Mouse (Mus musculus): ENCODE measurements around the gene Midn. TPM values are rescaled to one million over a fixed set of nuclear protein-coding genes. Genes with fewer than 3 reads are reported as not detected.

Midn gene
- polyA plus RNA-seq, 1 experiment: 67.4 TPM

GRCm38 (mm10) chr10:80139439-80139775 is 8.7 kb upstream of the Midn start:
- Histone ChIP-seq H3K4me1 (ENCODE audit: control insufficient read depth, insufficient read depth, low read length) (no peaks in the 10 kb centered on the region), H3K4me3 (ENCODE audit: low read depth, low read length) (no peak overlapping the region), H3K27ac (ENCODE audit: insufficient read depth, low read length) (0 out of 2 replicates have a peak overlapping the region, but pooled peaks have one; percentile 4), H3K9me3 (replicated peaks; ENCODE audit: control insufficient read depth, insufficient read depth, low read length, poor library complexity, severe bottlenecking) (no peaks in the 10 kb centered on the region), H3K36me3 (ENCODE audit: control insufficient read depth, insufficient read depth, low read length, poor library complexity, severe bottlenecking) (peaks cover 11% of the 10 kb centered on the region), H3K27me3 (ENCODE audit: control insufficient read depth, insufficient read depth, low read length, poor library complexity, severe bottlenecking) (no peaks in the 10 kb centered on the region), H3K9ac (ENCODE audit: low read depth, poor library complexity, severe bottlenecking) (peak overlapping the region; percentile 75; the same call in 1 of the 2 replicates)
- TF ChIP-seq EP300 (IDR thresholded peaks at IDR 0.05; ENCODE audit: insufficient read depth, low read depth, low read length): no peak
- TF ChIP-seq POLR2A (IDR thresholded peaks at IDR 0.05; ENCODE audit: insufficient read depth, low read length): no peak
- no peak for TF ChIP-seq CTCF (IDR thresholded peaks at IDR 0.05; ENCODE audit: low read depth, low read length)

- H3K36me3 ChIP-seq (ENCODE audit: control insufficient read depth, insufficient read depth, low read length, poor library complexity, severe bottlenecking): peaks cover 15% of the 10 kb centered on the region
- no peaks in the 10 kb centered on the region for H3K4me1 ChIP-seq (ENCODE audit: control insufficient read depth, insufficient read depth, low read length)
- H3K4me3 ChIP-seq (ENCODE audit: low read depth, low read length): no peak overlapping the region
- no peaks in the 10 kb centered on the region for H3K27me3 ChIP-seq (ENCODE audit: control insufficient read depth, insufficient read depth, low read length, poor library complexity, severe bottlenecking)
- no peaks in the 10 kb centered on the region for H3K9me3 ChIP-seq (replicated peaks; ENCODE audit: control insufficient read depth, insufficient read depth, low read length, poor library complexity, severe bottlenecking)
- no peak for TF ChIP-seq CTCF (IDR thresholded peaks at IDR 0.05; ENCODE audit: low read depth, low read length)
- no peak for TF ChIP-seq POLR2A (IDR thresholded peaks at IDR 0.05; ENCODE audit: insufficient read depth, low read length)
- TF ChIP-seq EP300 (IDR thresholded peaks at IDR 0.05; ENCODE audit: insufficient read depth, low read depth, low read length): no peak
- H3K27ac ChIP-seq (ENCODE audit: insufficient read depth, low read length): 0 out of 2 replicates have a peak overlapping the region, but pooled peaks have one; percentile 4
- H3K9ac ChIP-seq (ENCODE audit: low read depth, poor library complexity, severe bottlenecking): no peak overlapping the region
Measured at GRCm38 (mm10) chr10:80139975-80140665, 8.0 kb upstream of the Midn start.

GRCm38 (mm10) chr10:80140666-80141035 is 7.4 kb upstream of the Midn start, which contains the start of gene Cbarp:
TSS of gene Cbarp (minus strand) at chr10:80140835.
- no peak for TF ChIP-seq CTCF (IDR thresholded peaks at IDR 0.05; ENCODE audit: low read depth, low read length)
- TF ChIP-seq POLR2A (IDR thresholded peaks at IDR 0.05; ENCODE audit: insufficient read depth, low read length): no peak
- no peak for TF ChIP-seq EP300 (IDR thresholded peaks at IDR 0.05; ENCODE audit: insufficient read depth, low read depth, low read length)
- H3K27me3 ChIP-seq (ENCODE audit: control insufficient read depth, insufficient read depth, low read length, poor library complexity, severe bottlenecking): no peaks in the 10 kb centered on the region
- no peaks in the 10 kb centered on the region for H3K4me1 ChIP-seq (ENCODE audit: control insufficient read depth, insufficient read depth, low read length)
- peak within 1 kb of the TSS; percentile 4; the same call in 1 of the 2 replicates for H3K27ac ChIP-seq (ENCODE audit: insufficient read depth, low read length)
- H3K36me3 ChIP-seq (ENCODE audit: control insufficient read depth, insufficient read depth, low read length, poor library complexity, severe bottlenecking): peaks cover 17% of the 10 kb centered on the region
- peak within 1 kb of the TSS; percentile 48 for H3K9ac ChIP-seq (ENCODE audit: low read depth, poor library complexity, severe bottlenecking)
- H3K4me3 ChIP-seq (ENCODE audit: low read depth, low read length): peak within 1 kb of the TSS; percentile 59
- H3K9me3 ChIP-seq (replicated peaks; ENCODE audit: control insufficient read depth, insufficient read depth, low read length, poor library complexity, severe bottlenecking): no peaks in the 10 kb centered on the region

GRCm38 (mm10) chr10:80141243-80141642 is 6.8 kb upstream of the Midn start:
- TF ChIP-seq EP300 (IDR thresholded peaks at IDR 0.05; ENCODE audit: insufficient read depth, low read depth, low read length): peak; percentile 55; the same call in 1 of the 2 replicates
- no peak for TF ChIP-seq POLR2A (IDR thresholded peaks at IDR 0.05; ENCODE audit: insufficient read depth, low read length)
- peak; percentile 70 for TF ChIP-seq CTCF (IDR thresholded peaks at IDR 0.05; ENCODE audit: low read depth, low read length)
- H3K27ac ChIP-seq (ENCODE audit: insufficient read depth, low read length): peak overlapping the region; percentile 3; the same call in 1 of the 2 replicates
- peak overlapping the region; percentile 59 for H3K4me3 ChIP-seq (ENCODE audit: low read depth, low read length)
- peak overlapping the region; percentile 23 for H3K9ac ChIP-seq (ENCODE audit: low read depth, poor library complexity, severe bottlenecking)
- H3K9me3 ChIP-seq (replicated peaks; ENCODE audit: control insufficient read depth, insufficient read depth, low read length, poor library complexity, severe bottlenecking): no peaks in the 10 kb centered on the region
- no peaks in the 10 kb centered on the region for H3K27me3 ChIP-seq (ENCODE audit: control insufficient read depth, insufficient read depth, low read length, poor library complexity, severe bottlenecking)
- no peaks in the 10 kb centered on the region for H3K4me1 ChIP-seq (ENCODE audit: control insufficient read depth, insufficient read depth, low read length)
- peaks cover 17% of the 10 kb centered on the region for H3K36me3 ChIP-seq (ENCODE audit: control insufficient read depth, insufficient read depth, low read length, poor library complexity, severe bottlenecking)

- H3K9ac ChIP-seq (ENCODE audit: low read depth, poor library complexity, severe bottlenecking): peak overlapping the region; percentile 88
- peaks cover 17% of the 10 kb centered on the region for H3K36me3 ChIP-seq (ENCODE audit: control insufficient read depth, insufficient read depth, low read length, poor library complexity, severe bottlenecking)
- no peaks in the 10 kb centered on the region for H3K9me3 ChIP-seq (replicated peaks; ENCODE audit: control insufficient read depth, insufficient read depth, low read length, poor library complexity, severe bottlenecking)
- no peaks in the 10 kb centered on the region for H3K27me3 ChIP-seq (ENCODE audit: control insufficient read depth, insufficient read depth, low read length, poor library complexity, severe bottlenecking)
- 0 out of 2 replicates have a peak overlapping the region, but pooled peaks have one; percentile 15 for H3K27ac ChIP-seq (ENCODE audit: insufficient read depth, low read length)
- no peaks in the 10 kb centered on the region for H3K4me1 ChIP-seq (ENCODE audit: control insufficient read depth, insufficient read depth, low read length)
- H3K4me3 ChIP-seq (ENCODE audit: low read depth, low read length): peak overlapping the region; percentile 91
- no peak for TF ChIP-seq CTCF (IDR thresholded peaks at IDR 0.05; ENCODE audit: low read depth, low read length)
- TF ChIP-seq POLR2A (IDR thresholded peaks at IDR 0.05; ENCODE audit: insufficient read depth, low read length): peak; percentile 32
- 0 out of 2 replicates have a peak, but pooled peaks have one; percentile 2 for TF ChIP-seq EP300 (IDR thresholded peaks at IDR 0.05; ENCODE audit: insufficient read depth, low read depth, low read length)
Measured at GRCm38 (mm10) chr10:80141786-80142529, 6.1 kb upstream of the Midn start.
